Mouse (Mus musculus) left cerebral cortex, adult 18-20 months (tissue): ENCODE data around the gene Unc13b. TPM values are rescaled to one million over a fixed set of nuclear protein-coding genes. Genes with fewer than 3 reads are reported as not detected.
"Not testable (repeated sequence)": the region's sequence is repeated elsewhere in the genome, so short reads cannot be mapped to it uniquely, and the experiment has no call there.

Source experiments
- DNase-seq, 2 experiments: peaks; one replicate each; pipeline ENCODE4 v3.0.0; 2021 to 2022; ENCODE audit warnings: low spot score in 2 of 2, mixed read lengths in 1 of 2
- total RNA-seq, 2 experiments: library from RNA; stranded (reverse); gene quantifications; 2 replicates each; pipeline ENCODE4 v1.2.3; 2021

Unc13b gene
- total RNA-seq, 2 experiments from 2014 or later, result 52.3 to 58.3 TPM

GRCm38 (mm10) chr4:43082458-43082857, 23.7 kb downstream of the Unc13b start:
- DNase-seq, result no peak

- no peak for DNase-seq
These were observed 31.2 kb downstream of the Unc13b start for GRCm38 (mm10) chr4:43089950-43090349.

GRCm38 (mm10) chr4:43091183-43091582, 32.4 kb downstream of the Unc13b start:
- DNase-seq, result no peak

- DNase-seq, result no peak
These were observed 54.7 kb downstream of the Unc13b start for GRCm38 (mm10) chr4:43113491-43113890.

- no peak for DNase-seq
These were observed 55.8 kb downstream of the Unc13b start for GRCm38 (mm10) chr4:43114512-43114911.

GRCm38 (mm10) chr4:43114946-43115345, 56.2 kb downstream of the Unc13b start:
- peak; percentile 67 to 68 for DNase-seq

GRCm38 (mm10) chr4:43116249-43116648, 57.5 kb downstream of the Unc13b start:
- DNase-seq, result no peak

GRCm38 (mm10) chr4:43129750-43130149, 71.0 kb downstream of the Unc13b start:
- DNase-seq, result no peak

GRCm38 (mm10) chr4:43142610-43143009, 83.9 kb downstream of the Unc13b start:
- no peak for DNase-seq

GRCm38 (mm10) chr4:43152413-43152812, 93.7 kb downstream of the Unc13b start:
- DNase-seq, result not testable (repeated sequence)

GRCm38 (mm10) chr4:43160045-43160444, 101.3 kb downstream of the Unc13b start:
- no peak for DNase-seq

GRCm38 (mm10) chr4:43161124-43161657, 102.4 kb downstream of the Unc13b start:
- no peak for DNase-seq

GRCm38 (mm10) chr4:43163205-43163604, 104.5 kb downstream of the Unc13b start:
- no peak for DNase-seq

- DNase-seq, result no peak
These were observed 106.8 kb downstream of the Unc13b start for GRCm38 (mm10) chr4:43165403-43166005.

GRCm38 (mm10) chr4:43170028-43170427, 111.3 kb downstream of the Unc13b start:
- no peak for DNase-seq

- no peak for DNase-seq
These were observed 118.4 kb downstream of the Unc13b start for GRCm38 (mm10) chr4:43177126-43177525.

GRCm38 (mm10) chr4:43182474-43183168, 123.9 kb downstream of the Unc13b start:
- DNase-seq, result peak; percentile 35 to 39

- no peak for DNase-seq
These were observed 128.7 kb downstream of the Unc13b start for GRCm38 (mm10) chr4:43187439-43187838.

GRCm38 (mm10) chr4:43189381-43189780, 130.6 kb downstream of the Unc13b start:
- peak; percentile 47 to 69 for DNase-seq

- no peak for DNase-seq
These were observed 146.2 kb downstream of the Unc13b start for GRCm38 (mm10) chr4:43204946-43205345.

- no peak for DNase-seq
These were observed 146.8 kb downstream of the Unc13b start for GRCm38 (mm10) chr4:43205571-43205970.

- peak; percentile 30 to 52 for DNase-seq
These were observed 148.2 kb downstream of the Unc13b start for GRCm38 (mm10) chr4:43206989-43207388.
